Mouse (Mus musculus) cerebellum, adult 11 months (tissue): ENCODE results near the gene Ptpn18.
"Not testable (repeated sequence)": the region's sequence is repeated elsewhere in the genome, so short reads cannot be mapped to it uniquely, and the experiment has no call there.

Experiments
- DNase-seq: peaks from one replicate; pipeline ENCODE4 v3.0.0; 2022

The Ptpn18 gene

DNA sequence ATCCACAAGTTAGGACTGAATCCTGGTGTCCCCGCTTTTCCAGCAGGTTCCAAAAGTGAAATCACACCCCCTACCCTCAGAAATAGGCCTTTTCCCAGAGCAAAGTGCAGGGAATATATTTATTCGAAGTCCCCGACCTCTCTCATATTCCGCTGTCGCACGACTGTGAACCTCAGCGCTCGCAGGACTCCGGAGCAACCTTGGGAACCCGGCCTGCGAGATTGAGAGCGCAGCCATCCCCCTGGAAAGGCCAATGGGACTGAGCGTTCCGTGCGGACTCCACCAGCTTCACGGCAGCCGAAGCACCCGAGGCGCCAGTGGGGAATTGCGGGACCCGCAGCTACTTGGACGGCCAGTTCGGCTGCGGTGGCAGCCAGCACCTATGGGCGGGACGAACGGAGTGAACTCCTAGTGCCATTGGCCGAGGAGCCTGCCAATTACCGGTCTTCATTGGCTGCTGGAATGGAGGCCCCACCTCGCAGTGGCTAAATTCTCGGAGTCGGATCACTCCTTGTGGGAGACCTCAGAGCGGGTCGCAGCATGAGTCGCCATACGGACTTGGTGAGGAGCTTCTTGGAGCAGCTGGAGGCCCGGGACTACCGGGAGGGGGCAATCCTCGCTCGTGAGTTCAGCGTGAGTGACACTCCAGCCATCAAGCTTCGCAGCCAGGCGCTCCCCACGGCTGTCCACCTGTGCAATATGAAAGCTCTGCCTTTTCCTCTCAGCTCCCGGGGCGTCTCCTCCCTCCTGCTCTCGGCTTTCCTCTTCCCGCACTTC is at the start of gene Ptpn18:
Gene Ptpn18 (plus strand): TSS at position 479 of the 777 bp plus-strand sequence.
- peak; percentile 93 for DNase-seq

DNA sequence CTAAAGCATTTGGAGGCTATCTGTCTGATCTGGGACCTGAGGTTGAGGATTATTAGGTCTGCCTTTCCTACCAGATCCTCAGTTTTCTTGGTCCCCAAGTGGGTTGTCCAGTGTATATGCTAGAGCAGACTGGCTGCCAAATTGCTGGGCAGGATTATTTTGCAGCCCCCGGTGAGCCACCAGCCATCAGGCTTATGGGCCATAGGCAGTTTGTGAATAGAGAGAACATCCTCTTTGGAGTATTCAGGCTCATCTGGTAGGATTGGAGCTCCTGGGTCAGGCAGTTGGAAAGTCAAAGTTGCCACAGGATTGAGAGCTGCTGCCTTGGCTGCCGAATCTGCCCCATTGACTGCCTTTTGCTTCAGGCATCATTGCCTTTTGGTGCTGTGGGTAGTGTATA is 31.1 kb upstream of the Ptpn18 start:
- no peak for DNase-seq

GRCm38 (mm10) chr1:34429281-34429680 is 30.3 kb upstream of the Ptpn18 start:
- no peak for DNase-seq

GRCm38 (mm10) chr1:34430981-34431380 is 28.6 kb upstream of the Ptpn18 start:
- DNase-seq = no peak

- DNase-seq = no peak
Observed at GRCm38 (mm10) chr1:34431431-34431830, 28.1 kb upstream of the Ptpn18 start.

- DNase-seq = peak; percentile 36
Observed at GRCm38 (mm10) chr1:34432411-34432775, 27.2 kb upstream of the Ptpn18 start.

- DNase-seq = peak; percentile 31
Observed at GRCm38 (mm10) chr1:34432776-34433481, 26.6 kb upstream of the Ptpn18 start.

DNA sequence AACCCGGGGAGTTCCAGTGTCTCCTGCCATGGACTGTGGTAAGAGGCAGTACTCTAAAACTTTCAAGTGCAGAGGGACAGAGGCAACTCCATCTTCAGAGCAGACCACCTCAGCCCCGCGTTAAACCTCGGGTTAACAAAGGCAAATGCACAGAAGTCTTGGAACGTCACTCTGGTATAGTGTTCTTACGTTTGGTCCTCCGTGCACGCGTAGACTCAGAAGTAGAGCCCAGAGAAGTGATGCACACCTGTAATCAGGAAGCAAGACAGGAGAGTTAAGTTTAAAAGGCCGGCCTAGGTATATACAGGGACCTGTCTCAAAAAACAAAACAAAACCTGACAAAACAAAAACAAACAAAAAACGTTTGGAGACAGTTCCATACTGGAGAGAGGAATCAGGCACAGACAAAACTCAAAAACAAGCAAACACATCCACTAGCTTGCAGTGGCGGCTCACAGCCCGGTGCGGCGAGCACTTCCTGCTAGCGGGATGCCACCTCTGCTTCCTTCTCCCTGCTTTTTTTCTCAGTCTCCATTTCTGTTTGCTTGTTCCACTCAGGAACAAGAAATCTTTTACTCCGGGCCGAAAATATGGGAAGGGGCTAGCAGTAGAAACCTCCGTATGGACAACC is 25.6 kb upstream of the Ptpn18 start:
- no peak for DNase-seq

DNA sequence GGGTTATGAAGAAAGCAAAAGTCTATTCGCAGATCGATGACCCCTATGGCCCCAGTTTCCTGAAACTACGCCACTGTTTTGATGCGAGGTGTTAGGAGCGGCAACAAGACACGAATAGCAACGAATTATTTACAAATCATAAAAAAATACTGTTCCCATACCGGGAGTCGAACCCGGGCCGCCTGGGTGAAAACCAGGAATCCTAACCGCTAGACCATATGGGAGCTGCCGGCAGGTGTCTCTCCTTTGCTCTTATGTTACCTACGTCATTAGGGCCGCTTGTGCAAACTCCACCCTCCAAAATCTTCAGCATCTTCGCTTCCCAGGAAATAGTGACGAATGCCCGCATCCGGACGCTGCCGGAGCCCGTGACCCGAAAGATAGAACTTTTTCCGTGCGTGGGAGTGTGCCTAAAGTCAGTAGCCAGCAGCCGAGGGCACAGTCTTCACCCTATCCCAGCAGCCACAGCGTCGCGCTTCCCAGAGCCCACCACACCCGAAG is 24.9 kb upstream of the Ptpn18 start:
- peak; percentile 93 for DNase-seq

GRCm38 (mm10) chr1:34435371-34436120 is 24.0 kb upstream of the Ptpn18 start:
- DNase-seq = no peak

DNA sequence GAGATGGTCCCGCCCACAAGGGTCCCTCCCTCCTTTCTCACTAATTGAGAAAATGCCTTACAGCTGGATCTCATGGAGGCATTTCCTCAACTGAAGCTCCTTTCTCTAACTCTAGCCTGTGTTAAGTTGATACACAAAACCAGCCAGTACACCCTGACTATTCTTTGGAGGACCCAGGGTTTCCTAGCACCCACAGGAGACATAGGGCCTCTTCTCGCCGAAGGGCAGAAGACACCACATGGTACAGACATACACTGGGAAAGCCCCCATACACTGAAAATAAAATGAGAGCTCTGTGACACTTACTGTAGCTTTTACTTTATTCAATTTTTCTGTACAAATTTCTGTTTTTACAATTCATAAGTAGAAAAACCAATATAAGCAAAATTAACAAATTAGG is 23.2 kb upstream of the Ptpn18 start:
- no peak for DNase-seq

DNA sequence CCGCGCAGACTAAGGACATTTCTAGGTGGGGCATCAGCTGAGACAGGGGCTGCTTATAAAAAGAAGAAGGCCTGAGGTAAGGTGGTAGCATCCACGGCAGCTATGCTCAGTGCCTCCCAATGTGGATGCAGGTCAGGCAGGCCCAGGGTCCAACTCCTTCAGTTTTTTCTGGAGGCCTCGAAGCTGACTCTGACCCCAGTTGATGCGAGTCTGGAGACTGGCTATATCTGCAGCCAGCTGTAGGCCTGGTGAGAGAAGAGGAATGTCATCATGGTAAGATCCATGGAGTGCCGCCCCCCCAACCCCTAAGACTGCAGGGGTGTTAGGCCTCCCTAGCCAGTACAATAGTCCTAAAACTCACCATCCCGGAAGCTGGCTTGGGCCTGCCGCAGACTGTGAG is 22.2 kb upstream of the Ptpn18 start:
- not testable (repeated sequence) for DNase-seq

DNA sequence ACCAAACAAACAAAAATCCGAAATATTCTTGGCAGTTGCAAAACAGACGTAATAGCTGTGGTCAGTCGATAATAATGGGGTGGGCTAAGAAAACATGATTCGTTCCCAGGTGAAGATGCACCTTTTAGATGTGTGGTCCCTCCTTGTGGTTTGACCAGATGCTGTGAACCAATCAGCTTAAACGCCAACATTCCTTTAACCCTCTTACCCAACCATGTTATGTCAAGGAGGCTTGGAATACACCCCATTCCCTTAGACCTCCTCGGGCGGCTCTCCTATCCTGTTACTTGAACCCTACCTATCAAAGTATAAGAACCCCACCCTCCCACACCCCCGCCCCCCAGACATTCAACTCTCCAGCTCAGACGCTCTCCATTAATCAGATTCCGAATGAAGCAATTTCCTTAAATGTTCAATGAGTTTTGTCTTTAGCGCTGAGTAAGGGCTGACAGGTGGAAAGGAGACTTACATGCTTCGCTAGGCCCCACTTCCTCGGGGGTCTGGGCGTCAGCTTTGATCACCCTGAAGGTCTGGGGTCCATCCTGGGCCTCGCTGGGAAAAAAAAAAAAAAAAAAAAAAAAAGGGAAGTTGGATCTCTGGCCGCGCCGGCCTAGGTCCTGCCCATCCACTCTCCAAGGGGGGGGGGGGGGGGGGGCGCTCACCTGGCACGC is 21.0 kb upstream of the Ptpn18 start:
- DNase-seq = no peak

DNA sequence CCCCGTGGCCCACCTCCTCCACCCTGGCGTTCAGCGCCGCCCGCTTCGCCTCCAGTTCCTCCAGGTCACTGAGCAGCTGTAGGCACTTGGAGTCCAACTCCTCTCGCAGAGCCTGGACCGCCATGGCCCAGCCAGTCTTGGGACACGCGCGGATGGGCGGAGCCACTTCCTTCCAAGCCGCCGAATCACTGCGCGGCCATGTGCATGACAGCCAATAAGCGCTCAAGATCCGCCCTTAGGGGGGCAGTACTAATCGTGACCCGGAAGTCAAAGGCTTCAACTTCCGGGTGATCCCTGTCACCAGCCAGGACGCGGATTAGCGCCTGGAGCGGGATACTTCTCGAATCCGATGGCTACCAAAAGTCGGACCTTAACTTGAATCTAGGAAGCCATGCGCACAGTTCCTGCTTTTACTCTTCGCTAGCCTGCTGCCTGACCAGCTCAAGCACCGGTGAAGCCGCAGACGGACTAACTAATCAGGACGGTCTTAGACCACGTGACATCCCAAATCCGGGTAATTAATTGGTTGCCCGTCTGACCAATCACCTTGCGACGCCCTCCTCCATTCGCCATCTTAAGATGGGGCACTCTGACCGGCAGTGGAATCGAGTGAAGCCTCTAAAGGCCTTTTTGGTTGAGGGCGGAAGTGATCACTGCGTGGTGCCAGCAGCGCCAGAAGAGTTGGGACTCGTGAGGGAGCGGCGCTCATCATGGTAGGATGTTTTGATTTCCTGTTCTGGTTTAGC is 20.2 kb upstream of the Ptpn18 start, which contains the start of the genes Ccdc115 and Imp4:
Gene Ccdc115 (minus strand): TSS at position 458 of the 746 bp plus-strand sequence.
Gene Imp4 (plus strand): TSS at position 637 of the 746 bp plus-strand sequence.
- DNase-seq = peak; percentile 94

- DNase-seq = no peak
Observed at GRCm38 (mm10) chr1:34439961-34440630, 19.5 kb upstream of the Ptpn18 start.

- DNase-seq = no peak
Observed at GRCm38 (mm10) chr1:34443124-34443523, 16.4 kb upstream of the Ptpn18 start.

GRCm38 (mm10) chr1:34458431-34458830 is 1.1 kb upstream of the Ptpn18 start:
- no peak for DNase-seq

GRCm38 (mm10) chr1:34460061-34460441 is 489 bp downstream of the Ptpn18 start:
- DNase-seq = no peak

DNA sequence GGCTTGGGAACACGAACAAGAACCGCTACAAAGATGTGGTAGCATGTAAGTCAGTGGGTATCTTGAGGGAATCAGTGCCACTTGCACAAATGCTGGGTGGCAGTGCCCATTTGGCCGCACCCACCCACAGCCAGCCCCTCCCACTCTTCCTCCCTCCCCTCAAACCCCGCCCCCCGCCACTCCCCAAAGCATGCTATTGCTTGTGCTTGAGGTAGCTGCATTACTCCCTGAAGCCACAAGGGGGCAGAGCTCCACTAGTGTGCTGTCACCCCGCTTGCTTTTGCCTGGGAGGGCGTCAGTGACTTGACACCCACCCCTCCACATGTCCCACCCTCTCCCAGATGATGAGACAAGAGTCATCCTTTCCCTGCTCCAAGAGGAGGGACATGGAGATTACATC is 3.2 kb downstream of the Ptpn18 start:
- peak; percentile 45 for DNase-seq

- no peak for DNase-seq
Observed at GRCm38 (mm10) chr1:34464310-34464817, 4.8 kb downstream of the Ptpn18 start.

GRCm38 (mm10) chr1:34465445-34465844 is 5.9 kb downstream of the Ptpn18 start:
- DNase-seq = no peak
